Mouse (Mus musculus) lung, postnatal 0 days (tissue): ENCODE results near the gene Fbxo24. TPM values are rescaled to one million over a fixed set of nuclear protein-coding genes. Genes with fewer than 3 reads are reported as not detected.

Experiments
- ATAC-seq: fragments of 200-750 bp; cut with Nextera tagmentation; 2 replicates; pipeline ENCODE4 v1.8.0; 2017; ENCODE audit warnings: moderate library complexity
- DNase-seq: peaks from one replicate; pipeline ENCODE4 v3.0.0-alpha.2; 2016; ENCODE audit warnings: low spot score
- H3K27ac ChIP-seq: fragments of 300-500 bp; sonication (generic); 2 replicates; pipeline ENCODE4 v1.5.1; 2014; ENCODE audit warnings: antibody characterized with exemption, mild to moderate bottlenecking, low read length, mixed read lengths
- H3K27me3 ChIP-seq: fragments of 300-500 bp; sonication (generic); replicated peaks from 2 replicates; pipeline ENCODE4 v1.6.1; 2014; ENCODE audit warnings: low read length, mixed read lengths; ENCODE audit not compliant: insufficient read depth
- H3K36me3 ChIP-seq: fragments of 300-500 bp; sonication (generic); 2 replicates; pipeline ENCODE4 v1.6.1; 2014; ENCODE audit warnings: low read length, mixed read lengths; ENCODE audit not compliant: insufficient read depth
- H3K4me1 ChIP-seq: fragments of 300-500 bp; sonication (generic); 2 replicates; pipeline ENCODE4 v1.6.1; 2014; ENCODE audit warnings: antibody characterized with exemption, low read depth, low read length, mixed read lengths; ENCODE audit not compliant: insufficient read depth
- H3K4me2 ChIP-seq: fragments of 300-500 bp; sonication (generic); replicated peaks from 2 replicates; pipeline ENCODE4 v1.6.1; 2014; ENCODE audit warnings: low read depth, mild to moderate bottlenecking, low read length, moderate library complexity, mixed read lengths
- H3K4me3 ChIP-seq: fragments of 300-500 bp; sonication (generic); 2 replicates; pipeline ENCODE4 v1.5.1; 2014; ENCODE audit warnings: low read depth, low read length
- H3K9ac ChIP-seq: fragments of 300-500 bp; sonication (generic); replicated peaks from 2 replicates; pipeline ENCODE4 v1.6.1; 2014; ENCODE audit warnings: low read depth, mild to moderate bottlenecking
- H3K9me3 ChIP-seq: fragments of 300-500 bp; sonication (generic); 2 replicates; pipeline ENCODE4 v1.6.1; 2016; ENCODE audit warnings: low read length, mixed read lengths
- CTCF ChIP-seq: IDR thresholded peaks from 2 replicates; pipeline ENCODE4 v1.5.1; 2016; ENCODE audit warnings: antibody characterized with exemption, mild to moderate bottlenecking
- EP300 ChIP-seq: IDR thresholded peaks from 2 replicates; pipeline ENCODE4 v1.6.1; 2016; ENCODE audit warnings: antibody characterized with exemption, mild to moderate bottlenecking, control low read depth
- WGBS: fragments of 180-500 bp; shearing (Covaris S2); extraction: QIAGEN DNeasy Blood & Tissue Kit; methylation state at CpG from one replicate; pipeline ENCODE4 v1.1.7; 2014; 5-methylcytosine and 5-hydroxymethylcytosine counted together
- polyA plus RNA-seq: library from polyadenylated mRNA; unstranded; fragments of >200 nt; fragmentation: Nextera tagmentation; extraction: Ambion mirVana; gene quantifications from 2 replicates; pipeline ENCODE4 v1.2.1, GENCODE M21; 2015

The Fbxo24 gene
- polyA plus RNA-seq, 1 experiment from 2014 or later: 0.19 TPM

DNA sequence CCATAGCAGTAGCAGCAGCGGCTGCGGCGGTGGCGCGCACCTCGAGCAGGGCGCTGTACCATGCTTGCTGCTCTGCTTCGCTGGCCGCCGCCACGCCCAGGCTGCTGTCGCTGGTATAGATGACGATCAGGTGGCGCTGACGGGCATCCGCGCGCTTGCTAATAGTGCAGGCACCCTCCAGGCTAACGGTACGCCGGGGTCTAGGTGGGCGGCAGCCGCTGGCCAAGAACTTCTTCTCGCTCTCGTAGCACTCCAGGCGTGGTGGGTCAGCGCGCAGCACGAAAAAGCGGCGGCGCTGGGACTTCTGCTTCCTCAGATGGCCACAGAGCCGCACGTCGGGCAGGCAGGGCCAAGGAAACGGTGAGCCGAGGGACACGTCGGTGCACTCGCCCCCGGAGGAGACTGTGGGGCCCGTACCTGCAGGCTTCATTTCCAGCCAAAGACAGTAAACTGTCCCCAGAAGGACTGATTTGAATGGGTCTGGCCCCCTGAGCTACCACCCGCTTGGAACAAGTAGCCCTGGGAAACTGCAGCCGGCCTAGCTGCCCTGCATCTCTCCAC, 16.4 kb upstream of the Fbxo24 start:
- no peak for ATAC-seq
- Histone ChIP-seq H3K9me3 (no peaks in the 10 kb centered on the region), H3K27ac (no peak overlapping the region), H3K27me3 (0 out of 2 replicates have a peak, but pooled peaks cover 8% of the 10 kb centered on the region), H3K9ac (no peak overlapping the region), H3K4me2 (peak overlapping the region; percentile 52), H3K4me3 (peak overlapping the region; percentile 28; the same call in 1 of the 2 replicates), H3K4me1 (peaks cover 11% of the 10 kb centered on the region), H3K36me3 (peaks cover 11% of the 10 kb centered on the region; the same call in 1 of the 2 replicates)
- TF ChIP-seq EP300: no peak
- TF ChIP-seq CTCF: 0 out of 2 replicates have a peak, but pooled peaks have one; percentile 11
- DNase-seq: peak; percentile 17
- WGBS: 4% methylated on average over 44 of the region's 44 CpGs

DNA sequence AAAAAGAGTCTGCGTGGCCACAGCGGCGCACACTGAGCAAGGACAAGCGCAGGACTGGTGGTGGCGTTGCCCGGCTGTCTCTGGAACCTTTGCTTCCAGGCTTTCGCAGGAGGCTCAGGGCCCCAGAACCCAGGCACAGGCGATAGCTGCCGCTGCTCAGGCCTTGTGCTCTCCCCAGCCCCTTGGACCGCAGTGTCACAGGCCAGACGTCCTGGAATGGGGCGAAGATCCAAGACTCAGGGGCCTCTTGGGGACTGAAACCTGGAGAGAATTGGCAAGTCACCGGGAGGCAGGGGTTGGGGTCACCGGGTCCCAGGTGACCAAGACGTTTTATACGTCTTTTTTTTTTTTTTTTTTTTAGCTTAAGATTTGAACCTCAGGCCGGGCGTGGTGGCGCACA, 15.7 kb upstream of the Fbxo24 start:
- DNase-seq (no peak), ATAC-seq (no peak)
- WGBS: 52% methylated on average over 19 of the region's 19 CpGs
- Histone ChIP-seq H3K27me3 (0 out of 2 replicates have a peak, but pooled peaks cover 8% of the 10 kb centered on the region), H3K4me3 (no peak overlapping the region), H3K9ac (no peak overlapping the region), H3K9me3 (no peaks in the 10 kb centered on the region), H3K27ac (no peak overlapping the region), H3K36me3 (peaks cover 15% of the 10 kb centered on the region; the same call in 1 of the 2 replicates), H3K4me2 (no peak overlapping the region), H3K4me1 (peaks cover 5% of the 10 kb centered on the region)
- no peak for TF ChIP-seq EP300
- no peak for TF ChIP-seq CTCF

DNA sequence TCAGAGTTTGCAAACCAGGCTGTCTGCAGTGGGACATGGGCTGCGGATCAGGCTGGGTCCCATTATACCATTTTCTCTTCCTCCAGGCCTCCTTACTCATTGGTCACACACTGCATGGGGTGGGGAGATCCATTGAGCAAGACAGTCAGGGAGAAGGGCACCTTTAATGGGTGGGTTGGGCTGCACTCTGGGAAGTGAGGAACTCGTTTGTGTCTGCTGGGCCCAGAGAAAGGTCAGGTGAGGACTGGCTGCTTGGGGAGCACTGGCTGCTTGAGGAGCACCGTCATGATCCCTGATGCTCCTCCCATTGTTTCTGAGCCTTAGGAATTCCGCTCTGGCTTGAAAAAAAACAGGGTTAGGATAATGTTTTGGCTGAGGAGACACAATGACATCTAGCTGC, 14.1 kb upstream of the Fbxo24 start:
- peaks cover 3% of the 10 kb centered on the region for H3K4me1 ChIP-seq
- ATAC-seq (no peak), DNase-seq (no peak)
- peaks cover 26% of the 10 kb centered on the region for H3K36me3 ChIP-seq
- H3K4me3 ChIP-seq: no peak overlapping the region
- H3K27me3 ChIP-seq: 0 out of 2 replicates have a peak, but pooled peaks cover 8% of the 10 kb centered on the region
- TF ChIP-seq CTCF (no peak), EP300 (no peak)
- no peak overlapping the region for H3K4me2 ChIP-seq
- H3K27ac ChIP-seq: no peak overlapping the region
- no peaks in the 10 kb centered on the region for H3K9me3 ChIP-seq
- 50% methylated on average over 4 of the region's 4 CpGs for WGBS
- H3K9ac ChIP-seq: no peak overlapping the region

DNA sequence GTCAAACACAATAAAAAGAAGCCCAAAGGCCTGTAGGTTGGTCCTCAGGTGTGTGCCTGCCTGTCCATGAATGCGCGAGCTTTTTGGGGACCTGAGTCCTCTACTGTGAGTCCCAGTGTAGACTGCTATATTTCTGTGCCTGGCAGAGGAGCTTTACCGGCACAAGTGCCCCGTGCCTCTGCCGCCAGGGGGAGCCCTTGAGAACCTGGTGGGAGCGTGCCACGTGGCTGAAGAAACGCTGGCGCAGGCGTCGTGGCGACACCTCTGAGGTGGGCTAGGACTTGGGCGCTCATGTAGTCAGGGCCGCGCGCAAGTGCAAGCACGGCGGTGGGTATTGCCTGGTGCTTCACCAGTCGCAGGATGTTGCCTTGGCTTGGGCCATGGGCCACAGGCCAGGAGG, 12.3 kb upstream of the Fbxo24 start, which contains the start of gene Sap25:
TSS of gene Sap25 (plus strand) at position 281 of the 400 bp plus-strand sequence.
- H3K9ac ChIP-seq: no peak within 1 kb of the TSS
- H3K4me1 ChIP-seq: peaks cover 3% of the 10 kb centered on the region
- ATAC-seq (no peak), DNase-seq (peak; percentile 25)
- TF ChIP-seq CTCF (peak; percentile 63), EP300 (no peak)
- no peak within 1 kb of the TSS for H3K27ac ChIP-seq
- H3K4me3 ChIP-seq: no peak within 1 kb of the TSS
- 0 out of 2 replicates have a peak, but pooled peaks cover 8% of the 10 kb centered on the region for H3K27me3 ChIP-seq
- peaks cover 41% of the 10 kb centered on the region for H3K36me3 ChIP-seq
- 82% methylated on average over 19 of the region's 19 CpGs for WGBS
- H3K4me2 ChIP-seq: no peak within 1 kb of the TSS
- H3K9me3 ChIP-seq: no peaks in the 10 kb centered on the region

DNA sequence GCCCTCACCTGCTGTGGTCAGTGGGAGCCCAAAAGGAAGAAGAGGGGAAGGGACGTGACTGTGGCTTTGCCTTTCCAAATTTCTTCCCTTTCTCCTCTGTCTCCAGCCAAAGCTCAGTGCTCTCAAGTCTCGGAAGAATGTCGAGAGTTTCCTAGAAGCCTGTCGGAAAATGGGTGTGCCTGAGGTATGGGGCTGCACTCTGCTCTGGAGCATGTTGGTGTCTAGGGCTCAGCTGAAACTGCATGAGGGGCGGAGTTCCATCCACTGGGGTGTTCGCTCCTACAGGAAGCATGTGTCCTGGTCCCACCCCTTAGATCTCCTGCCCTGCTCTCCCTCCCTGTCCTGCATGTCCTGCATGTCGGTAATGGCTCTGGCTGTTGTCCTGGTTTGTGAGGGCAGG, 10.7 kb upstream of the Fbxo24 start:
- TF ChIP-seq CTCF (no peak), EP300 (peak; percentile 73)
- H3K9me3 ChIP-seq: no peaks in the 10 kb centered on the region
- H3K27me3 ChIP-seq: 0 out of 2 replicates have a peak, but pooled peaks cover 7% of the 10 kb centered on the region
- H3K4me3 ChIP-seq: no peak overlapping the region
- H3K4me2 ChIP-seq: no peak overlapping the region
- ATAC-seq (peak; percentile 78), DNase-seq (peak; percentile 67)
- H3K4me1 ChIP-seq: no peaks in the 10 kb centered on the region
- no peak overlapping the region for H3K9ac ChIP-seq
- H3K27ac ChIP-seq: peak overlapping the region; percentile 75
- WGBS: 47% methylated on average over 7 of the region's 7 CpGs
- peaks cover 47% of the 10 kb centered on the region for H3K36me3 ChIP-seq

DNA sequence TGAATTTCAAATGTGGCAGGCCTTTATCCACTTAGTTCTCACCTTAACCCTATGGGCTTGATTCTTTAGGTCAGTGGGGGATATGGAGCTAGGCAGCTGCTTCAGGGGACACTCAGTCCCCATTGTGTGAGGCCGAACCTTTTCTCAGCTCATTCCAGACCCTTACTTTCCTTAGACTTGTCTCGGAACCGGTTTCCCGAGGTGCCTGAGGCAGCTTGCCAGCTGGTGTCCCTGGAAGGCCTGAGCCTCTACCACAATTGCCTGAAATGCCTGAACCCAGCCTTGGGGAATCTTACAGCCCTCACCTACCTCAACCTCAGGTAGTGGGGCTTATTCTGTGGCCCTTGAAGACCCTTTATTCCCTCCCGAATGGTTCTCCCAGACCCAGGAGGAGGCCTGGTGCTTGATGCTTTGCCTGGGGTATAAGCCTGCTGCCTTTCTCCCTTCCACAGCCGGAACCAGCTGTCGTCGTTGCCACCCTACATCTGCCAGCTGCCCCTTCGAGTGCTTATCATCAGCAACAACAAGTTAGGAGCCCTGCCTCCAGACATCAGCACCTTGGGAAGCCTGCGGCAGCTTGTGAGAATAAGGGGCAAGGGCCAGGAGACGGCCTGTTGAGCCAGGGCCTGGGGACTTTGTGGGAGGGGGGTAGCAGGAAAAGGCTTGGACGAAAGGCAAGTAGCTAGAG, 4.7 kb upstream of the Fbxo24 start:
- no peak overlapping the region for H3K4me3 ChIP-seq
- TF ChIP-seq CTCF (no peak), EP300 (peak; percentile 16; the same call in 1 of the 2 replicates)
- peaks cover 32% of the 10 kb centered on the region for H3K4me1 ChIP-seq
- 50% methylated on average over 12 of the region's 12 CpGs for WGBS
- peak overlapping the region; percentile 72 for H3K27ac ChIP-seq
- ATAC-seq (no peak), DNase-seq (peak; percentile 77)
- no peak overlapping the region for H3K9ac ChIP-seq
- H3K36me3 ChIP-seq: peaks cover 26% of the 10 kb centered on the region
- no peak overlapping the region for H3K4me2 ChIP-seq
- H3K9me3 ChIP-seq: no peaks in the 10 kb centered on the region
- H3K27me3 ChIP-seq: no peaks in the 10 kb centered on the region
